Mouse (Mus musculus) MEL (cell line): ENCODE measurements around the gene N4bp1.

Source experiments
- CTCF ChIP-seq, 3 experiments: IDR thresholded peaks in 2 of 3; conservative IDR thresholded peaks in 1 of 3; 2 replicates each; pipeline ENCODE4 v1.5.1; 2011 to 2012; ENCODE audit warnings: low read length in 3 of 3, low read depth in 2 of 3, mild to moderate bottlenecking in 2 of 3, improper control_type of control experiment in 1 of 3, inconsistent platforms in 1 of 3, mixed read lengths in 1 of 3, moderate library complexity in 1 of 3; ENCODE audit not compliant: control insufficient read depth in 1 of 3, insufficient read depth in 1 of 3, poor library complexity in 1 of 3, severe bottlenecking in 1 of 3
- E2F4 ChIP-seq: IDR thresholded peaks from 2 replicates; pipeline ENCODE4 v1.6.1; 2011; ENCODE audit warnings: low read depth, low read length, improper control_type of control experiment, borderline replicate concordance
- EP300 ChIP-seq, 2 experiments: IDR thresholded peaks; 2 replicates each; pipeline ENCODE4 v1.6.1; 2011; ENCODE audit warnings: improper control_type of control experiment in 2 of 2, low read length in 2 of 2, low read depth in 1 of 2, mild to moderate bottlenecking in 1 of 2
- HCFC1 ChIP-seq: IDR thresholded peaks from 2 replicates; pipeline ENCODE4 v1.6.1; 2012; ENCODE audit warnings: low read depth, mild to moderate bottlenecking, inconsistent platforms, low read length, improper control_type of control experiment, moderate library complexity
- MAFK ChIP-seq: IDR thresholded peaks from 2 replicates; pipeline ENCODE4 v1.6.1; 2011; ENCODE audit warnings: low read depth, mild to moderate bottlenecking, low read length, improper control_type of control experiment, borderline replicate concordance
- MEF2A ChIP-seq: IDR thresholded peaks from 2 replicates; pipeline ENCODE4 v1.6.1; 2014; ENCODE audit warnings: low read depth, mild to moderate bottlenecking, inconsistent platforms, low read length, improper control_type of control experiment; ENCODE audit not compliant: poor library complexity, insufficient replicate concordance, severe bottlenecking; ENCODE audit errors: extremely low read depth
- POLR2A ChIP-seq, 2 experiments: IDR thresholded peaks; 2 replicates each; pipeline ENCODE4 v1.6.1; 2011 to 2012; ENCODE audit warnings: low read length in 2 of 2, mild to moderate bottlenecking in 2 of 2, control low read depth in 1 of 2, improper control_type of control experiment in 1 of 2, low read depth in 1 of 2, moderate library complexity in 1 of 2; ENCODE audit not compliant: control insufficient read depth in 1 of 2, insufficient read depth in 1 of 2, poor library complexity in 1 of 2
- POLR2AphosphoS2 ChIP-seq: IDR thresholded peaks from 2 replicates; pipeline ENCODE4 v1.6.1; 2011; ENCODE audit warnings: low read length, improper control_type of control experiment
- SMC3 ChIP-seq: IDR thresholded peaks from 2 replicates; pipeline ENCODE4 v1.6.1; 2011; ENCODE audit warnings: low read depth, low read length, improper control_type of control experiment
- UBTF ChIP-seq: IDR thresholded peaks from 2 replicates; pipeline ENCODE4 v1.6.1; 2012; ENCODE audit warnings: low read depth, mild to moderate bottlenecking, inconsistent platforms, low read length, improper control_type of control experiment, moderate library complexity, borderline replicate concordance; ENCODE audit not compliant: insufficient read depth
- USF2 ChIP-seq, 2 experiments: IDR thresholded peaks; 2 replicates each; pipeline ENCODE4 v1.6.1; 2011 to 2012; ENCODE audit warnings: improper control_type of control experiment in 2 of 2, low read length in 2 of 2, borderline replicate concordance in 1 of 2, inconsistent platforms in 1 of 2, low read depth in 1 of 2, mild to moderate bottlenecking in 1 of 2; ENCODE audit not compliant: insufficient read depth in 1 of 2

GRCm38 (mm10) chr8:86825674-86826448 is 59.2 kb downstream of the N4bp1 start:
- TF ChIP-seq CTCF (IDR thresholded peaks at IDR 0.05 in 2 of 3, conservative IDR thresholded peaks at IDR 0.05 in 1 of 3; ENCODE audit: control insufficient read depth in 1 of 3, insufficient read depth in 1 of 3, low read depth in 2 of 3, low read length in 3 of 3, poor library complexity in 1 of 3, severe bottlenecking in 1 of 3), result no peak
- TF ChIP-seq SMC3, result no peak
- TF ChIP-seq HCFC1, result no peak
- TF ChIP-seq MAFK, result no peak
- no peak for TF ChIP-seq UBTF
- TF ChIP-seq EP300 (IDR thresholded peaks at IDR 0.05; ENCODE audit: low read depth in 1 of 2, low read length in 2 of 2), result no peak
- TF ChIP-seq USF2 (IDR thresholded peaks at IDR 0.05; ENCODE audit: borderline replicate concordance in 1 of 2, insufficient read depth in 1 of 2, low read depth in 1 of 2, low read length in 2 of 2), result no peak
- TF ChIP-seq POLR2A (IDR thresholded peaks at IDR 0.05; ENCODE audit: control insufficient read depth in 1 of 2, insufficient read depth in 1 of 2, low read depth in 1 of 2, low read length in 2 of 2, poor library complexity in 1 of 2), result no peak
- no peak for TF ChIP-seq MEF2A
- no peak for TF ChIP-seq E2F4
- TF ChIP-seq POLR2AphosphoS2, result no peak
